In the genomic region with DNA sequence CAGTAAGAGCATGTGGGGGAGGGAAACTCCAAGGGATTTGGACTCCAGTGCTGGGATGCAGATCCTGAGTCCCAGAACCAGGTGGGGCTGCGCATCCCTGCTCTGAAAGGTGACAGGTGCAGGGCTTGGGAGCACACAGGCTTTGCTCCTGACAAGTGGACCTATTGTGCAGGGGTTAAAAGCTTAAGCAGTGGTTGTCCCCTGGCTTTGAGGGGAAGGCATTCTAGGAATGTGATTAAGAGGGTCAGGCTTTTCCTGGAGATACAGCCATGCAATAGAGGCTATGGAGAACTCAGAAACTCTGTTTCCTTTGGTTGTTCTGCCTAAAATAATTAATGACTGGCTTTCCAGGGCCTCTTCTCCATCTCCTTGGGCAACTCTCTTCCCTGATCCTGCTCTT, we compare ENCODE assay signal across 24 mouse cellular contexts. TPM values are rescaled to one million over a fixed set of nuclear protein-coding genes. Genes with fewer than 3 reads are reported as not detected.
DNase-seq lines count a peak whose midpoint lies in the region; ATAC-seq and TF ChIP-seq lines count a peak whose summit lies in the region.
"Had no signal": no experiment of that assay in that cellular context is flagged by ENCODE, and none has a peak within 500 bp of the region (broad histone marks: within the 10 kb centered on the region; RNA-seq: fewer than 3 reads in every experiment).

No protein-coding gene starts in this region.

- peak overlapping the region; percentile 77 for H3K27ac ChIP-seq in heart, embryonic 12.5 days (ENCODE audit: poor library complexity, severe bottlenecking)
- no peak overlapping the region for H3K27ac ChIP-seq in lung, embryonic 14.5 days (ENCODE audit: low read depth)
- H3K27ac ChIP-seq: embryonic facial prominence, embryonic 15.5 days; hindbrain, embryonic 15.5 days; limb, embryonic 15.5 days; liver, embryonic 14.5 days had no signal

- TF ChIP-seq POLR2A in lung, adult 2 months (IDR thresholded peaks at IDR 0.05; ENCODE audit: borderline replicate concordance, extremely low read depth, low read depth, low read length), result no peak

- no peak overlapping the region for H3K9ac ChIP-seq in heart, embryonic 12.5 days
- no peak overlapping the region for H3K9ac ChIP-seq in lung, embryonic 14.5 days
- H3K9ac ChIP-seq: embryonic facial prominence, embryonic 15.5 days; hindbrain, embryonic 15.5 days; limb, embryonic 15.5 days; liver, embryonic 14.5 days had no signal

- 78% methylated on average over 1 of the region's 1 CpGs for WGBS in heart, embryonic 12.5 days
- 80% methylated on average over 1 of the region's 1 CpGs for WGBS in lung, embryonic 14.5 days
- 86% methylated on average over 1 of the region's 1 CpGs for WGBS in lung, adult 2 months

- no peak for ATAC-seq in heart, embryonic 12.5 days (ENCODE audit: insufficient number of reproducible peaks, low FRiP score)
- peak; percentile 57; the same call in 1 of the 2 replicates for ATAC-seq in lung, embryonic 14.5 days (ENCODE audit: insufficient read depth)
- ATAC-seq: forebrain, embryonic 14.5 days had no signal

- H3K4me3 ChIP-seq in heart, embryonic 12.5 days, result no peak overlapping the region
- H3K4me3 ChIP-seq in lung, embryonic 14.5 days (ENCODE audit: low read depth, low read length), result no peak overlapping the region
- H3K4me3 ChIP-seq in lung, adult 2 months (replicated peaks; ENCODE audit: extremely low read depth, low read depth, low read length), result no peak overlapping the region
- H3K4me3 ChIP-seq: embryonic facial prominence, embryonic 15.5 days; hindbrain, embryonic 15.5 days; limb, embryonic 15.5 days had no signal

- DNase-seq in embryo, embryonic 10 days (ENCODE audit: low spot score), result peak; percentile 39
- no peak for DNase-seq in embryo, embryonic 11 days
- no peak for DNase-seq in heart, adult 8-10 months (ENCODE audit: low spot score)
- peak; percentile 15 for DNase-seq in lung, embryonic 14.5 days
- no peak for DNase-seq in lung, adult 2 months
- peak; percentile 25 for DNase-seq in embryo, embryonic 9.5 days (ENCODE audit: extremely low spot score)
- DNase-seq in right cerebral cortex, adult 2 months (ENCODE audit: low spot score in 2 of 2), result no peak
- DNase-seq: adrenal gland, postnatal 25 days; cerebellum, adult 9-11 months; kidney, adult 2 months; left cerebral cortex, postnatal 4 days; midbrain, embryonic 14.5 days; right cerebral cortex, postnatal 14 days; spleen, adult 18-20 months had no signal

- no peak for TF ChIP-seq CTCF in lung, embryonic 14.5 days (IDR thresholded peaks at IDR 0.05; ENCODE audit: low read depth)
- TF ChIP-seq CTCF in lung, adult 2 months (IDR thresholded peaks at IDR 0.05; ENCODE audit: insufficient read depth, low read length), result no peak

- H3K4me2 ChIP-seq in heart, embryonic 12.5 days, result peak overlapping the region; percentile 59
- no peak overlapping the region for H3K4me2 ChIP-seq in lung, embryonic 14.5 days
- H3K4me2 ChIP-seq: embryonic facial prominence, embryonic 15.5 days; hindbrain, embryonic 15.5 days; limb, embryonic 15.5 days had no signal

- H3K36me3 ChIP-seq in heart, embryonic 12.5 days, result no peaks in the 10 kb centered on the region
- H3K36me3 ChIP-seq in lung, embryonic 14.5 days (ENCODE audit: insufficient read depth), result no peaks in the 10 kb centered on the region
- H3K36me3 ChIP-seq: embryonic facial prominence, embryonic 15.5 days; hindbrain, embryonic 15.5 days; limb, embryonic 15.5 days had no signal

- 0 out of 2 replicates have a peak, but pooled peaks cover 7% of the 10 kb centered on the region for H3K9me3 ChIP-seq in heart, embryonic 12.5 days (replicated peaks)
- H3K9me3 ChIP-seq in lung, embryonic 14.5 days (ENCODE audit: low read depth, low read length), result no peaks in the 10 kb centered on the region
- H3K9me3 ChIP-seq: embryonic facial prominence, embryonic 15.5 days; hindbrain, embryonic 15.5 days; limb, embryonic 15.5 days had no signal

- no peaks in the 10 kb centered on the region for H3K27me3 ChIP-seq in heart, embryonic 12.5 days (replicated peaks)
- H3K27me3 ChIP-seq in lung, embryonic 14.5 days (ENCODE audit: insufficient read depth, low read length), result no peaks in the 10 kb centered on the region
- H3K27me3 ChIP-seq: embryonic facial prominence, embryonic 15.5 days; hindbrain, embryonic 15.5 days; limb, embryonic 15.5 days had no signal

- H3K4me1 ChIP-seq in heart, embryonic 12.5 days (replicated peaks), result peaks cover 44% of the 10 kb centered on the region
- H3K4me1 ChIP-seq in lung, embryonic 14.5 days (ENCODE audit: insufficient read depth), result no peaks in the 10 kb centered on the region; the same call in 1 of the 2 replicates
- H3K4me1 ChIP-seq in lung, adult 2 months (ENCODE audit: control insufficient read depth, insufficient read depth, low read length), result no peaks in the 10 kb centered on the region
- H3K4me1 ChIP-seq: embryonic facial prominence, embryonic 15.5 days; hindbrain, embryonic 15.5 days had no signal

RNA-seq across cellular contexts. Expression of a gene that starts 0.6 kb away (rescaled TPM):
- 6.4 and 8.0 TPM in 2 replicates for polyA plus RNA-seq in heart, embryonic 12.5 days (2016; fragmentation: Nextera tagmentation; extraction: Ambion mirVana)
- total RNA-seq in heart, adult 8-10 months (2022), result 10 to 100 TPM; 20.4 to 30.3 (median 22.6) TPM
- 0.19 TPM in 1 of 2 replicates, not detected in the other for polyA plus RNA-seq in lung, embryonic 14.5 days (2014; fragmentation: Nextera tagmentation; extraction: Ambion mirVana)
- 1.3 and 4.9 TPM in 2 replicates for polyA plus RNA-seq in lung, adult 2 months (2012; rRNA removed)
- total RNA-seq: adrenal gland, postnatal 25 days; common myeloid progenitor, adult 5-6 weeks; hematopoietic stem cell, adult 5-6 weeks; megakaryocyte-erythroid progenitor cell, adult 5-6 weeks had no signal

RNA-seq across cellular contexts. Expression of a gene that starts 41.4 kb away (rescaled TPM):
- 0.23 TPM in 1 of 2 replicates, not detected in the other for polyA plus RNA-seq in heart, embryonic 12.5 days (2016; fragmentation: Nextera tagmentation; extraction: Ambion mirVana)
- total RNA-seq in heart, adult 8-10 months (2022), result 100 to 1,000 TPM in 1 of 4 experiments, 10 to 100 TPM in 3; 24.3 to 119 (median 52.8) TPM
- 0.29 TPM in 1 of 2 replicates, not detected in the other for polyA plus RNA-seq in lung, embryonic 14.5 days (2014; fragmentation: Nextera tagmentation; extraction: Ambion mirVana)
- 1,586 and 1,614 TPM in 2 replicates for polyA plus RNA-seq in lung, adult 2 months (2012; rRNA removed)
- total RNA-seq: common myeloid progenitor, adult 5-6 weeks; hematopoietic stem cell, adult 5-6 weeks; left cerebral cortex, postnatal 4 days; megakaryocyte-erythroid progenitor cell, adult 5-6 weeks had no signal
- polyA plus RNA-seq: forebrain, embryonic 14.5 days; hindbrain, embryonic 15.5 days; midbrain, embryonic 14.5 days; neural tube, embryonic 11.5 days had no signal

Comparison
In these comparisons a context has a peak if more than half of its experiments do, and no peak if none do; other contexts are left out.
1. DNase-seq: peak in embryo, embryonic 10 days (single experiment), lung, embryonic 14.5 days (single experiment) and embryo, embryonic 9.5 days (single experiment); none in embryo, embryonic 11 days (single experiment), heart, adult 8-10 months (single experiment), lung, adult 2 months (single experiment) and right cerebral cortex, adult 2 months (0 of 2).
2. RNA of a gene that starts 41.4 kb away (polyA plus RNA-seq): 1,586 to 1,614 TPM in lung, adult 2 months; 0.29 TPM in lung, embryonic 14.5 days and 0.23 TPM in heart, embryonic 12.5 days; every median in the first group is over 1,000 times any median in the second.